ENCODE assay signal across 22 mouse cellular contexts in the genomic region with DNA sequence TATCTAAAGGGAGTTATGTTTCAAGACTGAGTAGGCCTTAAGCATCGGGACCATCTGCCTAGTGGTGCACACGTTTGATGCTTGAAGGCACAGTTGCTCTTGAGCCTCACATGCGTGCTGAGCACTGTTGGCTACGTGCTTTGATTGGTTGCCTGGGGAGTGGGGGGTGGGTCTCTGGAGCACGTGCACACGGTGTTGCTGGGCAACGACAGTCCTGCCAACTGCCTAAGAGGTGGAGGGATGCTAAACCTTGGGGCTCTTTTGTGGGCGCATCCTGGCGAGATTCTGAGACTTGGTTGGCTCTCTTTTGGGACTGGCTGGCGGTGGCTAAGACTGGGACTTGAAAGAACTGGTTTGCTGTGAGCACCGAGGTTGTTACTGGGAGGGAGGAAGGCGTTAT. TPM values are rescaled to one million over a fixed set of nuclear protein-coding genes. Genes with fewer than 3 reads are reported as not detected.
"Had no signal": no experiment of that assay in that cellular context is flagged by ENCODE, and none has a peak within 500 bp of the region (broad histone marks: within the 10 kb centered on the region; RNA-seq: fewer than 3 reads in every experiment).

Gene Ankrd36, plus strand, starts transcription at position 211 of the 400 bp plus-strand sequence.

- ATAC-seq: liver, embryonic 12.5 days had no signal

- H3K9ac ChIP-seq: kidney, embryonic 15.5 days; limb, embryonic 15.5 days; liver, embryonic 12.5 days; lung, embryonic 14.5 days; midbrain, embryonic 12.5 days; neural tube, embryonic 15.5 days had no signal

- H3K4me3 ChIP-seq: kidney, embryonic 15.5 days; left cerebral cortex, adult 2 months; limb, embryonic 15.5 days; liver, embryonic 12.5 days; midbrain, embryonic 12.5 days; myocyte; neural tube, embryonic 15.5 days had no signal

- H3K27me3 ChIP-seq: kidney, embryonic 15.5 days; limb, embryonic 15.5 days; liver, embryonic 12.5 days; midbrain, embryonic 12.5 days; neural tube, embryonic 15.5 days had no signal

- H3K4me2 ChIP-seq: kidney, embryonic 15.5 days; limb, embryonic 15.5 days; liver, embryonic 12.5 days; lung, embryonic 14.5 days; midbrain, embryonic 12.5 days; neural tube, embryonic 15.5 days had no signal

- H3K36me3 ChIP-seq: kidney, embryonic 15.5 days; limb, embryonic 15.5 days; liver, embryonic 12.5 days; midbrain, embryonic 12.5 days; neural tube, embryonic 15.5 days had no signal

- H3K27ac ChIP-seq: kidney, embryonic 15.5 days; left cerebral cortex, adult 2 months; limb, embryonic 15.5 days; liver, embryonic 12.5 days; midbrain, embryonic 12.5 days; neural tube, embryonic 15.5 days had no signal

- H3K9me3 ChIP-seq: kidney, embryonic 15.5 days; limb, embryonic 15.5 days; liver, embryonic 12.5 days; neural tube, embryonic 15.5 days had no signal

- H3K4me1 ChIP-seq: kidney, embryonic 15.5 days; limb, embryonic 15.5 days; midbrain, embryonic 12.5 days; neural tube, embryonic 15.5 days had no signal

- DNase-seq: kidney, adult 2 months; kidney, postnatal 14 days; lung, embryonic 14.5 days; lung, postnatal 10 days; lung, postnatal 4 days; right cerebral cortex, postnatal 4 days; spleen, adult 18-20 months; thymus, postnatal 4 days had no signal

RNA-seq across cellular contexts. Expression of gene Ankrd36, which starts in this region (rescaled TPM):
- total RNA-seq: layer of hippocampus, adult 8-10 months; layer of hippocampus, postnatal 25 days; left cerebral cortex, adult 2 months; left cerebral cortex, postnatal 14 days had no signal
- polyA plus RNA-seq: kidney, embryonic 15.5 days; large intestine, adult 2 months; limb, embryonic 11.5 days; limb, embryonic 15.5 days; lung, embryonic 14.5 days; myocyte; neural tube, embryonic 11.5 days; neural tube, embryonic 15.5 days; stomach, embryonic 14.5 days had no signal
